Mouse (Mus musculus): ENCODE data around the gene Add3. TPM values are rescaled to one million over a fixed set of nuclear protein-coding genes. Genes with fewer than 3 reads are reported as not detected.
"Not testable (repeated sequence)": the region's sequence is repeated elsewhere in the genome, so short reads cannot be mapped to it uniquely, and the experiment has no call there.

The Add3 gene
- polyA plus RNA-seq, 1 experiment: 95.8 TPM

DNA sequence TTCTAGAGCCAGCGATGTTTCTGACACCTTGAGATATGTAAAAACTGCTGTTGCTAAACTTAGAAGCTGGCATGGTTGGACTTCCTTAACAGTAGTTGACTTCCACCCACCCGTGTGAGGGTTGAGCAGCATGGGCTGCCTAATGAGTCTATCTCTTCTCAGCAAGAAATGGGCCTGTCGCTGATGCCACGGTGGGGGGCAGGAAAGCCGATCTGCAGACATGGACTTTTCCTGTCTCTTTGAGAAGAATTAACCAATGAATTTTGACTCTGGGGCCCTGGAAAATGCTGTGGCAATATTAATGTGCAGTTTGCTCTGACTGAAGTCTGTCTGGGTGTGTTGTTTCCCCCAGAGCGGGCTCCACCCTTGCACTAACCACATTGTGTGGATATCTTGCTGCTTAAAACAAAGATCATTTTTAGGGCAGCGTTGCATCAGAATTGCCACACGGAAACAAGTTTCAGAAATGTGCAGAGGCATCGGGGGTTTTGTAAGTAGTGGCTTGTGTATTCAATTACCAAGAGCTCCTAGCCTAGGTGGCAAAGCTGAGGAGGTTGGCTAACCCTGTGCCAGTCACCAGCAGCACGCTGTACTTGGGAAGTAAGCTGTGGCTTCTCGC, 53.8 kb downstream of the Add3 start:
- DNase-seq (ENCODE audit: low spot score): no peak

DNA sequence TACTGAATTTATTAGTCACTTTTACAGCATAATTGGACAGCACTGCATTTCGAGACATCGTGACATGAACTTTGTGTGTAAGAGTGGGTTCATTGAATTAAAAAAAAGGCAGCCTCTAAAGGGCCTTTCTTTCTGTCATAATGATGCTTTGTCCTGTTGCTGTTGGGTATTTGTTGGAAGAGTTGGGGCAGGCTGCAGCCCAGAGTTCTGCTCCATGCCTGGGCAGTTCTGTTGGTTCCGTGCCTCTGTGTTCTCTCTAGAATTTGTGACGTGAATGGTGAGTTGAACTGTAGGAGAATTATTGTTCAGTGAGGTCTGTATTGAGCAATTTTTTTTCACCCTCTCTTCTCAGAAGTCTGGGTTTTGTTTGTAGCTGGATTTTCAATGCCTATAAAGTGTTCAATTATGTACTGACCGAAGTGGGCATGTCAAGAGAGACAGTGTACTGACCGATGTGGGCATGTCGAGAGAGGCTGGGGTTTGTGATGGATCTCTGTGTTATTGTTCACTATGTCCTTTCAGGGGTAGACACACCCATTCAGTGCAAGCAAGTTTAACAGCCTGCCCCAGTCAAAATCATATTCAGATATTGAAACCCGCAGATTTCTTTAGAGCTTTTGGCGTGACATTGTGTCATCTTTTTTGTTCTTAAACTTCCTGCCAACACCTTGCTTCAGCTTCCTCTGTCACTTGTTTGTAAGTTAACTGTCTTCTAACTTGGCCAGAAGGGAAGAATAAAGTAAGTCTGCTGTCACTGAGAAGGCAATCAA, 54.7 kb downstream of the Add3 start:
- no peak for DNase-seq (ENCODE audit: low spot score)

DNA sequence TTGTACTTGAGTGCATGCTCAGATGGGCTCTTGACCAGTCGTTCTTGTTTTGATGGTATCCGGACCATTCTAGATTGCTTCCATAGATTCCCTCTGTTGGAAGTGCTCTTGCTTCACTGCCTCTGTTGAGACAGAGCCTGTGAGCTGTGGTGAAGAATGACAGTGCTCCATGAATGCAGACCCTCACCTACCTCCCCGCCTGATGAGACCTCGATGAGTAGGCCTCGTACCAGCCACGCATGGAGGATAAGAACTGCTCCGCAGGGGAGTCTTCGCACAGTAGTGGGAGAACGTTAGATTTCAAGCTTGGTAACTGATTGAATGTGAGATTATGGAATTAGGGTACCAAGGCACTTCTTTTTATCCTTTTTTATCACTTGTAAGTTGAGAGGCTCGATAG, 56.7 kb downstream of the Add3 start:
- DNase-seq (ENCODE audit: low spot score): no peak

DNA sequence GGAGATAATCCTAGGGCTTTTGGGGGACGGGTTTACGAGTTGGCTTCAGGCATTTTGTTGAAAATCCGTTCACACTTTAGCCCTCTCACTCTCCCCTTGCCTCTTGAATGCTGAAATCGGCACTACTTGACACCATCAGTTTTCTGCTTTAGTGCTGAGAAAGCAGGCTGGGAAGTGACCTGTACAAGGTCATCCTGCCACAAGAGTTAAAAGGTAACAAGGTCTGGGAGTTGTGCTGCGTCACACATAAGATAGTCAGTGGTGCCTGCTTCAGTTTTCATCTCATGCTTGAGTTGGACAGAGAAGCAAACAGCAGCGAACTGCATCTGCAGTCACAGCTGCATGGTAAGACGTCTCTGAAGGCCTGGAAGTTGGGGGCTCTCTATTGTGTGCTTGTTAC, 57.5 kb downstream of the Add3 start:
- DNase-seq (ENCODE audit: low spot score): no peak

DNA sequence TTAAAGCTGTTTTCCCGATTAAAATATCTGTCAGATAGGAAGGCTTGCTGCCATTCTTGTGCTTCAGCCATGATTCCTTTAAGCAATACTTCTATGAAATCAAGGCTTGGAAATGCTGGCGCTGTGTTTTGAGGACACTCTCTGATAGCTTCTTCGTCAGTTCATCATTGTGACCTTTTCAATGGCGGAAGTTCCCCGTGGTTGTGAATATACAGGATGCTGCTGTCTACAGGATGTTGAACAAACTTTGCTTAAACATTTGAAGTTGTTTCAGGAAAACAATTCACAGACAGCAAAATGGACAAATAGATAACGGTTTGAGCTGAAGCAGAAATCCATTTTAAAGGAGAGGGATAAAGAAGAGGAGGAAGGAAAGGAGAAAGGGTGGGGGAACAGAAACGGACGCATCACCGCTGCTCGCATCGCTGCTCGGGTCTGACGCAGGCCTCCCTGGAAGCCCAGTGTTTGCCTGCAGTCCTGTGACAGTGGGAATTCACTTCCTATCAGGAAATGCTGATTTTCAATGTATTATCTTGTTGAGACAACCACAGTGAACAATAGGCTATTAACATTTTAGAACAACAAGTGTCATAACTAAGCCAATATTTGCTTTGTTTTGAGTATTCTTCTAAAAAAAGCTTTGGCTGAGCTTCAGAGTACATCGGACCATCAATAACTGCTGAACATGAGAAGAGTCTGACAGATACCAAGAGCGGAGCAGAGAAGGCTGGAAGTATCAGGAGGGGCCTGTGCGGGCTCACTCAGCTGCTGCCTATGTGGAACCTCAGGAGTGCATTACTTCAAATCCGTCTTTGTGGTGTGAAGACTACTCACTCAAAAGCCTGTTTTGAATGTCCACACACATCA, 58.7 kb downstream of the Add3 start:
- DNase-seq (ENCODE audit: low spot score): no peak

DNA sequence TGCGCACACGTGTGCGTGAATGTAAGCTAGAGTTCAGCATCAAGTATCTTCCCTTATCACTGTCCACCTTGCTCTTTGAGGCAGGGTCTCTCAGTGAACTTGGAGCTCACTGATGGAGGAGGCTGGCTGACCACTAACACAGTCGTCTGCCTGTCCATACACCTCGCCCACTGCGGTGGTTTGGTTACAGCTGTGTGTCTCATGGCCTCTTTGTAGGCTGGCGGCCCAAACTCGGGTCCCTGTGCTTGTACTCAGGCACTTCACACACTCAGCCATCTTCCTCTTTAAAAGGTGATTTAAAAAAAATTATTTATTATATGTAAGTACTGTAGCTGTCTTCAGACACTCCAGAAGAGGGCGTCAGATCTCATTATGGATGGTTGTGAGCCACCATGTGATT, 59.5 kb downstream of the Add3 start:
- no peak for DNase-seq (ENCODE audit: low spot score)

DNA sequence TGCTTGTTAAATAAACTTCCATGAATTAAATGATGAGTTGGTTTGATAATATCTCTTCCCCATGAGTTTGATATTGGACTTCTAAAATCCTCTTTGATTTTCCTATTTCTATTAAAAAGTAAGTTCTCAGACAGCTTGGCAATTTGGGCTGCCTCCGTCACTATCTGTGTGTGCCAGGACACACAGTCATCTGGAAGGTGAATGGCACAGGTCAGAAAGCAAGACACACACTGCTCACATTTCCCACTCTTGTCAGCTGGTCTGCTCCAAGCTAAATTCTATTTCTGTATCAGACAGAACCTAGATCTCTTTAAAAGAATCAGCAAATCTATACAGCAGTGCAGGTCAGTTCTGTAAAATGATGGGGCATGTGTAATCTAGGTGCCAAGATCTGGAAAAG, 61.9 kb downstream of the Add3 start:
- no peak for DNase-seq (ENCODE audit: low spot score)

DNA sequence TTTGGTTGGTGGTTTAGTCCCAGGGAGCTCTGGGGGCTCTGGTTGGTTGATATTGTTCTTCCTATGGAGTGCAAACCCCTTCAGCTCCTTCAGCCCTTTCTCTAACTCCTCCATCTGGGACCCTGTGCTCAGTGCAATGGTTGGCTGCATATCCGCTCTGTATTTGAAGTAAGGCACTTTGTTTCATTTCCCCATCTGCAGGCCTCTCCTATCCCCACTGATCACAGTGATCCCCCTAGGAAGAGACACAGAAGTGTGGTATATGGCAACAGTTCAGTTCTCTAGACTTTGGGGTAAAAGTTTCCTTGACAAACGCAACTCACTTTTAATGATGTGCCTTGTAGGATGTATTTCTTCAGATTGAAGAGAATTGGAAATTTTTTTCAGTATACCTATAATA, 66.7 kb downstream of the Add3 start:
- DNase-seq (ENCODE audit: low spot score): no peak

DNA sequence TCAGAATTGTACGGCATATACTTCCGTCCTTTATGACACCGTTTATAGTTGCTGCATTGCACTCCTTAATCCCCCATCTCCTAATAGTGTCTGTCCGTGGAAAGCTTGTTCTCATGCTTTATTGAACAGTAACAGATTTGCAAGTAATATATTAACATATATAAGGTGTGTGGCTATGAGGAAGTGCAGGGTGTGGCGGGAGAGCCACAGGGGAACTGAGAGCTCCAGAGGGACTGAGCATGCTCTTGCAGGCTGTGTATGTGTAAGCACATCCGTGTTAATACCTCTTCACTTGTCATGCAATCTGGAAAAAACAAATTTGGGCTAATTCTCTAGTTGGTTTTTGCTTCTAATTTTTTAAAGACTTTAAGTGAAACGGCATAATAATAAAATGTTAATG, 68.6 kb downstream of the Add3 start:
- DNase-seq (ENCODE audit: low spot score): no peak

DNA sequence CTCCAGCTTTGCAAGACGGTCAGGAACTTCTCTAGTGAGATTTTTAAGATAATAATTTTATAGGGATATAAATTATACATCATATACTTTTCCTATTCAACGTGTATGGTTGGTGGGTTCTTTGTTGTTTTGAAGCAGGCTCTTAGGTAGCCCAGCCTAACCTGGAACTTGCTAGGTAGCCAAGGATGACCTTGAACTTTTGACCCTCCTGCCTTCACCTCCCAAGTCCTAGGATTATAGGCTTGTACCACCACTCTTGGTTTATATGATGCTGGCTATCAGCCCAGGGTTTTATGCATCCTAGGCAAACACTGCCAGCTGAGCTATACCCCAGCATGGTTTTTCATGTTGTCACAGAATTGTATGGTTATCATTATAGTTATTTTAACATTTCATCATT, 70.0 kb downstream of the Add3 start:
- DNase-seq (ENCODE audit: low spot score): no peak

DNA sequence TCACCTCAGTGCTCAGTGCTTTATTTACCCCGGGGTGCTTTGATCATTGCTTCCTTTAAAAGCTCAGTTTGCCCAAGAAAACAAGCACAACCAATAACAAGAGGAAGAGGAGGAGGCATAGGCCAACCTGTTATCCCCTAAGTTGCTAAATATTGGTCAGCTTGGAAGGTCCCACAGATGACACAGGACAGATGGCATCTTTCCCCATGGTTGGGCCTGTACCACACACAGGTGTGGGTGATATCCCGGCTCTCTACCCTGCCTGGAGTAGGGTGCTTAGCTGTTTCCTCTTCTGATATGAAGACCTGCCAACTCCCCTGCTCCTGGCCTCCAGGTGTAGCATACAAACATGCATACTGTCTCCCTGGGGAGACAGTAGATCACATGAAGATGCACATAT, 75.1 kb downstream of the Add3 start:
- no peak for DNase-seq (ENCODE audit: low spot score)

DNA sequence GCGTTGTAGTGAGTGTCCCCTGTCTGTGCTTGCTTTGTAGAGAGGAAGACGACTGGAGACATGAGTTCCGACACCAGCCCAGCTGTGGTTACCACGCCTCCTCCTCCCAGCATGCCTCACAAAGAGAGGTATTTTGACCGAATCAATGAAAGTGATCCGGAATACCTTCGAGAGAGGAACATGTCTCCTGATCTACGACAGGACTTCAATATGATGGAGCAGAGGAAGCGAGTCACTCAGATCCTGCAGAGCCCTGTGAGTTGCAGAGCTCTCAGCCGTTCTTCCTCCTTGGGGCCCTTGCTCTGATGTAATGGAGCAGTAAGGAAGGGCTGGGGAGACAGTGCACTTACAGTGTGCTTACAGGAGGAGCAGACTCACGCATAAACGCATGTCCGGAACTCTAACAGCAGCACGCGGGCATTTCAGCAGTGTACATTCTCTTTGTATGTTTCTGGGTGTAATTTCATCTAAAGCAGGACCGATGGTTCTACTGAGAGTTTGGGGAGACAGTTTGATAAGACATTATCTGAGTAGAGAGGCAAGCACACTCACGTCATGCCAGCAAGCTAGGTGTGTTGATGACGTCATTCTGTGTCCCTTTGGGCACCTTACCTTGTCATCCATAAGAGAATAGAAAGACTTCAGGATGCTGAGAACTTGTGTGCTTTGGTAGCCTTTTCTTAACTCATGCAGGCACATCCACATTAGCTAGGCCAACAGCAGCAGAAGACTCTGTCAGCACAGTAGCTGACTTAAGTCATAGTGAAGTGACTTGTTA, 76.7 kb downstream of the Add3 start:
- no peak for DNase-seq (ENCODE audit: low spot score)

DNA sequence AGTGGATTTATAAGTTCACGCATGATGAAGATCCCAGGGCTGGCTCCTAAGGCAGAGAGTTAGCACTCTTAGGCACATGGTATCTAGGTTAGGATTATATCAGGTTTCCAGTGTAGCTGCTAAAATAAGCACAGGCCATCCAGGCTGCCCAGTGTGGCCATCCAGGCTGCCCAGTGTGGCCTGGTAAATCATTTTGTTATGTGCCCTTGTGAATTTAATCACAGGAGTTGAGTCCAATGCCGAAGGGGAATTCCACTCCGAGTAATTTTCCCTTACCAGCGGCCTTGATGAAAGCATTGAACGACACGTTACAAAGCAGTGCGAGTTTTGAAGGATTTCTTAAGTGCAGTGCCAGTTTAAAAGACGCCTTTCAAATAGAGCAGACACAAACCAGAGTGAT, 77.6 kb downstream of the Add3 start:
- no peak for DNase-seq (ENCODE audit: low spot score)

DNA sequence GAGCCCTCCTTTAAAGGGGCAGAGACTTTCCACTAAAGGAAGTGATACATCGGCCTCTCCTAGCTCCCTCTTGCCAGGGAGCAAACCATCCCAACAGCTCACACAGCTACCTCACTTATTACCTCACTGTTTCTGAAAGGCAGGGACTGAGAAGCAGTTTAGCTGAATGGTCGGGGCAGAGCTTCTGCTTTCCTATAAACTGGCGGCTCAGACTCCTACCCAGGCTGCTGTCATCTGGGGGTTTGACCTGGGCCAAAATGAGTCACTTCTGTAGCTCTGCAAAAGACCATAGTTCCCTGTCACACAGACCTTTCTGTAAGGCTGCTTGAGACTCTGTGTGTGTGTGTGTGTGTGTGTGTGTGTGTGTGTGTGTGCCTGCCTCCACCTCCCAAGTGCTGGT, 79.1 kb downstream of the Add3 start:
- no peak for DNase-seq (ENCODE audit: low spot score)

DNA sequence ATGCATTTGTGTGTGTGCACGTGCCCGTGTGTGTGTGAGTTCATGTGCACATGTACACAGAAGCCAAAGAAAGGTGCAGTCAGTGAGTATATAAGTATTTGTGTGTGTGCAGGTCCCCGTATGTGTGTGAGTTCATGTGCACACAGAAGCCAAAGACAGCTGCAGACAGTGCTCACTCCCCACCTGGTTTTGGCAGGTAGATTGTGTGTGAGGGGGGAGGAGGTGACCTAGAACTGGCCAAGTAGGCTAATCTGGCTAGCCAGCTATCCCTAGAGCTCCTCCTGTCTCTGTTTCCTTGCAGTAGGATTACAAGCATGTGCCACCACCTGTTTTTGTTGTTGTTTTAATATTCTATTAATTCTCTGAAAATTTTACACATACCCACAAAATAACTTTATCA, 80.9 kb downstream of the Add3 start:
- DNase-seq (ENCODE audit: low spot score): no peak

DNA sequence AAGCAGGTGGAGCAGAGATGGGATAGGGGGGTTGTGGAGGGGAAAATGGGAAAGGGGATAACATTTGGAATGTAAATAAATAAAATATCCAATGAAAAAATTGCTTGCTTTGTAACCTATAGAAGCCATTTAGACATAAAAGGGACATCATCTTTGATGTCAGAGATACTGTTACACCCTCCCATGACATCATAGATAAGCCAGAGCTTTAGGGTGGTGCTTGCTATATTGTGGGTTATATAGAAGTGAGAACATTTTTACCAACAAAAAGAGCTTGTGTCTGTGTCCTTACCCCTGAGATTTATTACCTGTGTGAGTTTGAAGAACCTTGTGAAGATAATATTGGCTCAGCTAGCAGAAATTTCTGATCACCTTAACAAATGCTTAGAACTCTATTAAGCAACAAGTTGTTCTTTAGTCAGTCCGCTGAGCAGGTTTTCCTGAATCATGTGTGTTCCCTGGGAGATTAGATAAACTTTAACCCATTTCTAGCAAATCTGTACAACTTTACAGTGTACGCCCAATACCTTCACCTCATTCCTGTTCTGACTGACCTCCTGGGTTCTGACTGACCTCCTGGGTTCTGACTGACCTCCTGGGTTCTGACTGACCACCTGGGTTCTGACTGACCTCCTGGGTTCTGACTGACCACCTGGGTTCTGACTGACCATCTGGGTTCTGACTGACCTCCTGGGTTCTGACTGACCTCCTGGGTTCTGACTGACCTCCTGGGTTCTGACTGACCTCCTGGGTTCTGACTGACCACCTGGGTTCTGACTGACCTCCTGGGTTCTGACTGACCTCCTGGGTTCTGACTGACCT, 85.2 kb downstream of the Add3 start:
- DNase-seq (ENCODE audit: low spot score): not testable (repeated sequence)

DNA sequence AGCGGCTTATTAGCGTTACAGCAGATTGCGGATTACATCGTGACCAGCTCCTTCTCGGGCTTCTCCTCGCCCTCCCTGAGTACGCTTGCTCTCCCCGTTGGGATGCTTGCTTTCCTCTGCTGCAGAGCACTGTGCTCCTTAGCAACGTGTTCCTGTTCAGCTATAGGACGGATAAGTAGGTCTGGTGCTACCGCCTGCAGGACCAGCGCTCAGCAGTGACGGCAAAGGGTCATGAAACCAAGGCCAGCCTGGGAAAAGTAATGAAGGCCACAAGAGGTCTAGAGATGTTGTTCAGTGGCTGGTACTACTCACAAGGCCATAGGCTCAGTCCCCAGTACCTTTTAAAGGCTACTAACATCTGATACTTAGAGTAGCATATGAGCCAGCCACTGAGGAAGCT, 86.4 kb downstream of the Add3 start:
- no peak for DNase-seq (ENCODE audit: low spot score)

DNA sequence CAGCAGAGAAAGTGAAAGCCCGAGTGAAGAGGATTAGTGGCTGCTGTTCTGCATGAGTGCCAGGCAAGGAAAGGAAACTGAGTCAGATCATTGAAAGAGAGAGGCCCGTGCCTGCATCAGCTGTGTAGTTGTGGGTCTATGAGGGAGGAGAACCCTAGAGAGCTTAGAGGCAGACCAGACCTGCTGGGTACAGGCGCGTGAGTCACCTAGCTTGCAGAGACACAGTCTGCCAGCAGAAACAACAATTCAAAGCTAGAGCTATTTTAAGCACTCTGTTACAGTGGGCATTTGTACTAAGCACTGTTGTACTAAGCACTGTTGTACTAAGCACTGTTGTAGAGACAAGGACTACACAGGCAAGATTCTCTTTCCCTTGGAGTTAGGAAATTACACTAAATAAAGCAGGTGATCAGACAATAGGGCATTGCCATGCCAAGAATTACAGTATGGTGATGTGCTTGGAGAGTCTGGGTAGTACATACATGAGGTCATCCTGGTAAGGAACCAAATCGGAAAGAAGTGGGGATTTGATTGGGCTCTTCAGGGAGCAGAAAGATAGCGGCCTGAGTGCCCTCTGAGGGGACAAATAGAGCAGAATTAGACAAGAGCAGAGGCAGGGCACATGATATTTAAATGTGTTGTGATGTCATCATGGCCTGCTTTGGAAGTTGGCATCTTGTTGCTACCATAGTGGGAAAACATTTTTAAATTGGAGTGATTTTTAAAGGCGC, 88.0 kb downstream of the Add3 start:
- DNase-seq (ENCODE audit: low spot score): no peak

DNA sequence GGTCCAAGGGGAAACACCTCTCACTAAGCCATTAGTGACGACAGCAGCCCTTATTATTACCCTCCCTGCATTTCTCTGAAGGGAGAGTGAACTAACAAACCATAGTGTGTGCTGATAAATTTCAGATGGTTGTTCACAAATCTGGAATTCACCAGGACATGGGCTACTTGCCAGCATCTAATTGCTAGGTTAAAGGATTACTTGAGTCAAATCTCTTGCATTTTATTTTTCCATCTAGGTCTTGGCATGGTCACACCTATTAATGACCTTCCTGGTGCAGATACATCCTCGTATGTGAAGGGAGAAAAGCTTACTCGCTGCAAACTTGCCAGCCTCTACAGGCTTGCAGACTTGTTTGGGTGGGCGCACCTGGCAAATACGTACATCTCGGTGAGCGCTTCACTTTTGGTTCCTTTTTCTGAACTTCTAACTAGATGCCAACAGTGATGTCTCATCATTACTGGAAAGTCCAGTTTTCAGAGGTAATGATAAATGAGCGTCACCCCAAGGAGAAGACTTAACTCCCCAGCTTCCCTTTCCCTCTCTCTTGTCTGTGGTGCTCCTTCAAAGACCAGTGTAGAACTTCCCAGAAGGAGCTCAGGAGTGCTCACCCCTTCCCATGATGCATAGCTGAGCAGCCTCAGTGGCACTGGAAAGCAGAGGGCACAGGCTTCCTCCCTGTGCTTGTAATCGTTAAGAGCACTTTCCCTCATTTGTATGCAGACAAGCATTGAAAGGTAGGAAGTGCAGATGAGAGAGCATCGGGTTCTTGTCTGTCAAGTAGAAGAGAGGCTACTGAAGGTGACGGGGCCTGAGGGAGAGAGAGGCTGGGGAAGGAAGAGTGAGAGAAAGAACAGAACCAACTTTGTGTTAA, 90.9 kb downstream of the Add3 start:
- no peak for DNase-seq (ENCODE audit: low spot score)

DNA sequence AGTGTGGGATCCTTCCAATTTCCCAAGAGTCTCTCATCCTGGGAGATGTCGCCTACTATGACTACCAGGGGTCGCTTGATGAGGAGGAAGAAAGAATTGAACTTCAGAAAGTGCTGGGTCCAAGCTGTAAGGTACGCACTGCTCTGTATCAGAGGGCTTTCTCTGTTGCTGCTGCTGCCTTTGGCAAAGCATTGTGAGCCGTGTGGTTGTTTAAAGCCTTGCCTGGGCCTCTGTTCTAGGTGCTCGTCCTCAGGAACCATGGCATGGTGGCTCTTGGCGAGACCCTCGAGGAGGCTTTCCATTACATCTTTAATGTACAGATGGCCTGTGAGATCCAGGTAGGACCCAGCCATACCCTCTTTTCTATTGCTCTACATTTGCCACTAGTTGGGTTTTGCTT, 93.3 kb downstream of the Add3 start:
- no peak for DNase-seq (ENCODE audit: low spot score)
